Mouse (Mus musculus): Measurements from ENCODE around the gene Padi2. TPM values are rescaled to one million over a fixed set of nuclear protein-coding genes. Genes with fewer than 3 reads are reported as not detected.
A peak's percentile ranks its signal among the peaks of the same experiment; 100 is the strongest.

Gene Padi2
- polyA plus RNA-seq, 1 experiment from 2014 or later: 1.2 TPM

DNA sequence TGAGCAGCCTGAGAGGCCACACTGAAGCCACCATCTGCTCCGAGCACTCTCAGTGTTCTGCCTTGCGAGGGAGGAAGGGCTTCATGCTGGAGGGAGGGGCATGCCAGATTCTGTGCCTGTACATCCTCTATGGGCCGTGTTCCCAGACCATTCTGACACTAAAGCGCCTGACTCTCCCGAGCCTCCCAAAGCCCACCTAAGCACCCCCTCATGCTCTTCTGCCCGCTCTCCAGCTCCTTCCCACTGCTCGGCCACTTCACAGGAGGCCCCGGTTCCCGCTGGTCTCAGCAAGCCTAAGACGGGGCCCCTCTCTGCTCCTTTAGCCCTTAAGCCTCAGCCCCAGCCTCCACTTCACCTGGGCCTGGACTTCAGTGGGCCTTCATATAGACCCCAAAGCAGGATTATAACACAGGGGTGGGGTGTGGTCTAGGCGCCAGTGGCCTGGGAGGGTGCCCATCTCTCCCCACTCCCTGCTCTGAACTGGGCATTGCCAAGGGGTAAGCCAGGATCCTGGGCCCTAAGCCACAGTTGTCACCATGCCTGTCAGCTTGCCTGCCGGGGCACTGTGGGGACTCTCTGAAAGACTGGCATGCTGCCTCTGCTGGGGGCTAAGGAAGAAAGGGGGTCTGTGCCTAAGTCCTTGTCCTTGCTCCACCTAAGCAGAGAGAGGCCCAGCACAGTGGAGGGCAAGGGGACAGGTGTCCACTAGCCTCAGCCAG lies 1.3 kb downstream of the Padi2 start:
- H3K4me2 ChIP-seq (replicated peaks; ENCODE audit: low read depth): no peak overlapping the region
- no peaks in the 10 kb centered on the region for H3K36me3 ChIP-seq (ENCODE audit: control insufficient read depth, insufficient read depth)
- no peaks in the 10 kb centered on the region for H3K4me1 ChIP-seq (replicated peaks; ENCODE audit: control insufficient read depth, insufficient read depth, low read length)
- no peak overlapping the region for H3K27ac ChIP-seq (ENCODE audit: low read depth, low read length)
- H3K9ac ChIP-seq (ENCODE audit: low read depth, low read length): no peak overlapping the region
- H3K27me3 ChIP-seq (replicated peaks; ENCODE audit: control insufficient read depth, insufficient read depth, low read length): peaks cover 12% of the 10 kb centered on the region; the same call in 1 of the 2 replicates
- H3K9me3 ChIP-seq (ENCODE audit: control insufficient read depth): no peaks in the 10 kb centered on the region
- no peak for TF ChIP-seq CTCF (IDR thresholded peaks at IDR 0.05; ENCODE audit: low read depth)
- ATAC-seq: no peak
- 77% methylated on average over 12 of the region's 12 CpGs for WGBS
- no peak overlapping the region for H3K4me3 ChIP-seq (ENCODE audit: low read depth, low read length)

- ATAC-seq: no peak
These were observed 2.5 kb downstream of the Padi2 start for GRCm38 (mm10) chr4:140908627-140909026.

GRCm38 (mm10) chr4:140909536-140909935 lies 3.4 kb downstream of the Padi2 start:
- no peaks in the 10 kb centered on the region for H3K4me1 ChIP-seq (replicated peaks; ENCODE audit: control insufficient read depth, insufficient read depth, low read length)
- H3K4me3 ChIP-seq (ENCODE audit: low read depth, low read length): no peak overlapping the region
- no peak overlapping the region for H3K27ac ChIP-seq (ENCODE audit: low read depth, low read length)
- no peaks in the 10 kb centered on the region for H3K36me3 ChIP-seq (ENCODE audit: control insufficient read depth, insufficient read depth)
- H3K9me3 ChIP-seq (ENCODE audit: control insufficient read depth): no peaks in the 10 kb centered on the region
- H3K27me3 ChIP-seq (replicated peaks; ENCODE audit: control insufficient read depth, insufficient read depth, low read length): peaks cover 12% of the 10 kb centered on the region; the same call in 1 of the 2 replicates
- no peak overlapping the region for H3K4me2 ChIP-seq (replicated peaks; ENCODE audit: low read depth)
- WGBS: 85% methylated on average over 4 of the region's 4 CpGs
- ATAC-seq: no peak
- TF ChIP-seq CTCF (IDR thresholded peaks at IDR 0.05; ENCODE audit: low read depth): no peak
- no peak overlapping the region for H3K9ac ChIP-seq (ENCODE audit: low read depth, low read length)

More at GRCm38 (mm10) chr4:140908627-140909026, 2.5 kb downstream of the Padi2 start:
- H3K9me3 ChIP-seq (ENCODE audit: control insufficient read depth): no peaks in the 10 kb centered on the region
- no peak overlapping the region for H3K4me2 ChIP-seq (replicated peaks; ENCODE audit: low read depth)
- 57% methylated on average over 5 of the region's 5 CpGs for WGBS
- H3K4me3 ChIP-seq (ENCODE audit: low read depth, low read length): no peak overlapping the region
- no peak overlapping the region for H3K27ac ChIP-seq (ENCODE audit: low read depth, low read length)
- H3K9ac ChIP-seq (ENCODE audit: low read depth, low read length): no peak overlapping the region
- no peaks in the 10 kb centered on the region for H3K4me1 ChIP-seq (replicated peaks; ENCODE audit: control insufficient read depth, insufficient read depth, low read length)
- no peaks in the 10 kb centered on the region for H3K36me3 ChIP-seq (ENCODE audit: control insufficient read depth, insufficient read depth)
- H3K27me3 ChIP-seq (replicated peaks; ENCODE audit: control insufficient read depth, insufficient read depth, low read length): peaks cover 12% of the 10 kb centered on the region; the same call in 1 of the 2 replicates
- TF ChIP-seq CTCF (IDR thresholded peaks at IDR 0.05; ENCODE audit: low read depth): no peak

GRCm38 (mm10) chr4:140910661-140911310 lies 4.6 kb downstream of the Padi2 start:
- Histone ChIP-seq H3K4me1 (replicated peaks; ENCODE audit: control insufficient read depth, insufficient read depth, low read length) (no peaks in the 10 kb centered on the region), H3K9me3 (ENCODE audit: control insufficient read depth) (no peaks in the 10 kb centered on the region), H3K27ac (ENCODE audit: low read depth, low read length) (no peak overlapping the region), H3K9ac (ENCODE audit: low read depth, low read length) (no peak overlapping the region; the same call in 1 of the 2 replicates), H3K4me2 (replicated peaks; ENCODE audit: low read depth) (peak overlapping the region; percentile 37; the same call in 1 of the 2 replicates), H3K4me3 (ENCODE audit: low read depth, low read length) (no peak overlapping the region; the same call in 1 of the 2 replicates), H3K36me3 (ENCODE audit: control insufficient read depth, insufficient read depth) (no peaks in the 10 kb centered on the region), H3K27me3 (replicated peaks; ENCODE audit: control insufficient read depth, insufficient read depth, low read length) (0 out of 2 replicates have a peak, but pooled peaks cover 6% of the 10 kb centered on the region)
- no peak for TF ChIP-seq CTCF (IDR thresholded peaks at IDR 0.05; ENCODE audit: low read depth)
- WGBS: 27% methylated on average over 17 of the region's 17 CpGs
- no peak for ATAC-seq

DNA sequence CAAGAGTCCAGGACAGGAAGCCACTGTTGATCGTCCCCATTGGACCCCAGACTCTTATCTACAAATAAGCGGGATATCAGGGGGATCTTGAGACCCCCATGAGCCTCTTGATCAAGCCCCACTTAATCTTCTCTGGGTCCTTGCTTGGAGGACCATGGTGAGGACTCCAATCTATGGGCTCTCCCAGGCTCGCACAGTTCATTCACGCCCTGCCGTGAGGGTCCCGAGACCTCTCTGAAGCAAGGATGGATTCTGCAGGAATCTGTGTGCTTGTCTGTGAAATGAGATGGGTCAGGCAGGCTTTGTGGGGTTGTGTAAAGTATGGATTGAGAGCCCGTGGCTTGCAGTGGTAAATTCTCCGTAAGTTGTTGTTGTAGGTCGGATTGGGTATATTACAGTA lies 5.3 kb downstream of the Padi2 start:
- ATAC-seq: no peak
- H3K27ac ChIP-seq (ENCODE audit: low read depth, low read length): no peak overlapping the region

GRCm38 (mm10) chr4:140912271-140912833 lies 6.2 kb downstream of the Padi2 start:
- no peaks in the 10 kb centered on the region for H3K36me3 ChIP-seq (ENCODE audit: control insufficient read depth, insufficient read depth)
- 94% methylated on average over 10 of the region's 10 CpGs for WGBS
- no peak for TF ChIP-seq CTCF (IDR thresholded peaks at IDR 0.05; ENCODE audit: low read depth)
- no peak overlapping the region for H3K27ac ChIP-seq (ENCODE audit: low read depth, low read length)
- no peaks in the 10 kb centered on the region for H3K4me1 ChIP-seq (replicated peaks; ENCODE audit: control insufficient read depth, insufficient read depth, low read length)
- H3K9me3 ChIP-seq (ENCODE audit: control insufficient read depth): no peaks in the 10 kb centered on the region
- H3K27me3 ChIP-seq (replicated peaks; ENCODE audit: control insufficient read depth, insufficient read depth, low read length): 0 out of 2 replicates have a peak, but pooled peaks cover 5% of the 10 kb centered on the region
- no peak overlapping the region for H3K9ac ChIP-seq (ENCODE audit: low read depth, low read length)
- no peak for ATAC-seq
- H3K4me3 ChIP-seq (ENCODE audit: low read depth, low read length): no peak overlapping the region
- no peak overlapping the region for H3K4me2 ChIP-seq (replicated peaks; ENCODE audit: low read depth)

More for the DNA sequence above, 5.3 kb downstream of the Padi2 start:
- Histone ChIP-seq H3K9me3 (ENCODE audit: control insufficient read depth) (no peaks in the 10 kb centered on the region), H3K9ac (ENCODE audit: low read depth, low read length) (no peak overlapping the region), H3K4me1 (replicated peaks; ENCODE audit: control insufficient read depth, insufficient read depth, low read length) (no peaks in the 10 kb centered on the region), H3K4me3 (ENCODE audit: low read depth, low read length) (no peak overlapping the region), H3K27me3 (replicated peaks; ENCODE audit: control insufficient read depth, insufficient read depth, low read length) (0 out of 2 replicates have a peak, but pooled peaks cover 6% of the 10 kb centered on the region), H3K36me3 (ENCODE audit: control insufficient read depth, insufficient read depth) (no peaks in the 10 kb centered on the region), H3K4me2 (replicated peaks; ENCODE audit: low read depth) (no peak overlapping the region)
- WGBS: 88% methylated on average over 9 of the region's 9 CpGs
- TF ChIP-seq CTCF (IDR thresholded peaks at IDR 0.05; ENCODE audit: low read depth): no peak
